Mouse (Mus musculus) brain, embryonic 18.5 days (tissue): ENCODE results near the gene Sox5.

Experiments used
- DNase-seq: peaks from one replicate; pipeline ENCODE4 v3.0.0-alpha.2; 2012; ENCODE audit warnings: low read depth, low spot score

The Sox5 gene

GRCm38 (mm10) chr6:143860036-143860435 lies 921.7 kb downstream of the Sox5 start:
- no peak for DNase-seq

GRCm38 (mm10) chr6:143859535-143859934 lies 922.2 kb downstream of the Sox5 start:
- no peak for DNase-seq

- no peak for DNase-seq
These were observed 923.2 kb downstream of the Sox5 start for GRCm38 (mm10) chr6:143858551-143858950.

GRCm38 (mm10) chr6:143857376-143857775 lies 924.4 kb downstream of the Sox5 start:
- no peak for DNase-seq

- DNase-seq = no peak
These were observed 926.4 kb downstream of the Sox5 start for GRCm38 (mm10) chr6:143855421-143855820.

GRCm38 (mm10) chr6:143854031-143854430 lies 927.7 kb downstream of the Sox5 start:
- DNase-seq = no peak

- DNase-seq = no peak
These were observed 936.0 kb downstream of the Sox5 start for GRCm38 (mm10) chr6:143845761-143846160.

GRCm38 (mm10) chr6:143844701-143844970 lies 937.1 kb downstream of the Sox5 start:
- DNase-seq = no peak

GRCm38 (mm10) chr6:143843933-143844700 lies 937.7 kb downstream of the Sox5 start:
- DNase-seq = no peak

GRCm38 (mm10) chr6:143841954-143842353 lies 939.8 kb downstream of the Sox5 start:
- no peak for DNase-seq

- no peak for DNase-seq
These were observed 940.6 kb downstream of the Sox5 start for GRCm38 (mm10) chr6:143841109-143841638.

- DNase-seq = no peak
These were observed 943.2 kb downstream of the Sox5 start for GRCm38 (mm10) chr6:143838384-143839076.

- DNase-seq = no peak
These were observed 946.4 kb downstream of the Sox5 start for GRCm38 (mm10) chr6:143835331-143835730.

GRCm38 (mm10) chr6:143833986-143834385 lies 947.8 kb downstream of the Sox5 start:
- DNase-seq = no peak

GRCm38 (mm10) chr6:143833182-143833558 lies 948.6 kb downstream of the Sox5 start:
- DNase-seq = no peak

GRCm38 (mm10) chr6:143832483-143833181 lies 949.1 kb downstream of the Sox5 start:
- no peak for DNase-seq

GRCm38 (mm10) chr6:143831246-143831645 lies 950.5 kb downstream of the Sox5 start:
- DNase-seq = no peak

GRCm38 (mm10) chr6:143830131-143830530 lies 951.6 kb downstream of the Sox5 start:
- no peak for DNase-seq

GRCm38 (mm10) chr6:143826786-143827185 lies 955.0 kb downstream of the Sox5 start:
- no peak for DNase-seq

- DNase-seq = no peak
These were observed 955.8 kb downstream of the Sox5 start for GRCm38 (mm10) chr6:143825966-143826365.

GRCm38 (mm10) chr6:143825086-143825485 lies 956.7 kb downstream of the Sox5 start:
- DNase-seq = no peak

GRCm38 (mm10) chr6:143788446-143788845 lies 993.3 kb downstream of the Sox5 start:
- no peak for DNase-seq
